Mouse (Mus musculus) neural tube, embryonic 11.5 days (tissue): ENCODE results near the gene Iqcf1. TPM values are rescaled to one million over a fixed set of nuclear protein-coding genes. Genes with fewer than 3 reads are reported as not detected.

ENCODE experiments used
- ATAC-seq: fragments of 200-750 bp; cut with Nextera tagmentation; 2 replicates; pipeline ENCODE4 v1.8.0; 2017; ENCODE audit warnings: moderate number of reproducible peaks, mild to moderate bottlenecking, moderate TSS enrichment, moderate library complexity; ENCODE audit not compliant: insufficient read depth, low FRiP score, low TSS enrichment
- DNase-seq: peaks from one replicate; pipeline ENCODE4 v3.0.0-alpha.2; 2015; ENCODE audit warnings: low spot score
- H3K27ac ChIP-seq: fragments of 300-500 bp; sonication (generic); 2 replicates; pipeline ENCODE4 v1.5.1; 2014; ENCODE audit warnings: low read depth, mild to moderate bottlenecking, low read length
- H3K27me3 ChIP-seq: fragments of 300-500 bp; sonication (generic); 2 replicates; pipeline ENCODE4 v1.6.1; 2014; ENCODE audit warnings: mild to moderate bottlenecking, low read length, mixed read lengths; ENCODE audit not compliant: control insufficient read depth, insufficient read depth
- H3K36me3 ChIP-seq: fragments of 300-500 bp; sonication (generic); 2 replicates; pipeline ENCODE4 v1.6.1; 2014; ENCODE audit warnings: mild to moderate bottlenecking, low read length, moderate library complexity, mixed read lengths; ENCODE audit not compliant: control insufficient read depth, insufficient read depth
- H3K4me1 ChIP-seq: fragments of 300-500 bp; sonication (generic); 2 replicates; pipeline ENCODE4 v1.6.1; 2014; ENCODE audit warnings: low read length, mixed read lengths; ENCODE audit not compliant: control insufficient read depth, insufficient read depth
- H3K4me2 ChIP-seq: fragments of 300-500 bp; sonication (generic); 2 replicates; pipeline ENCODE4 v1.6.1; 2014; ENCODE audit warnings: low read depth, mild to moderate bottlenecking, moderate library complexity
- H3K4me3 ChIP-seq: fragments of 300-500 bp; sonication (generic); 2 replicates; pipeline ENCODE4 v1.5.1; 2014; ENCODE audit warnings: low read depth, low read length
- H3K9ac ChIP-seq: fragments of 300-500 bp; sonication (generic); 2 replicates; pipeline ENCODE4 v1.6.1; 2014; ENCODE audit warnings: mild to moderate bottlenecking, low read length
- H3K9me3 ChIP-seq: fragments of 300-500 bp; sonication (generic); 2 replicates; pipeline ENCODE4 v1.6.1; 2016; ENCODE audit warnings: low read length; ENCODE audit not compliant: control insufficient read depth
- WGBS: fragments of 180-500 bp; shearing (Covaris S2); extraction: QIAGEN DNeasy Blood & Tissue Kit; methylation state at CpG from one replicate; pipeline ENCODE4 v1.1.7; 2014; 5-methylcytosine and 5-hydroxymethylcytosine counted together
- polyA plus RNA-seq: library from polyadenylated mRNA; unstranded; fragments of >200 nt; fragmentation: Nextera tagmentation; extraction: Ambion mirVana; gene quantifications from 2 replicates; pipeline ENCODE4 v1.2.1, GENCODE M21; 2014

Iqcf1 gene
- polyA plus RNA-seq, 1 experiment from 2014 or later = not detected

- H3K9me3 ChIP-seq = no peaks in the 10 kb centered on the region
- DNase-seq (no peak), ATAC-seq (peak; percentile 42; the same call in 1 of the 2 replicates)
- no peaks in the 10 kb centered on the region for H3K27me3 ChIP-seq
- H3K9ac ChIP-seq = peak overlapping the region; percentile 12; the same call in 1 of the 2 replicates
- H3K27ac ChIP-seq = no peak overlapping the region
- WGBS = 41% methylated on average over 16 of the region's 16 CpGs
- H3K4me2 ChIP-seq = peak overlapping the region; percentile 3; the same call in 1 of the 2 replicates
- peaks cover 17% of the 10 kb centered on the region for H3K4me1 ChIP-seq
- H3K4me3 ChIP-seq = no peak overlapping the region
- no peaks in the 10 kb centered on the region for H3K36me3 ChIP-seq
Observed at GRCm38 (mm10) chr9:106476002-106476923, 23.5 kb upstream of the Iqcf1 start.

DNA sequence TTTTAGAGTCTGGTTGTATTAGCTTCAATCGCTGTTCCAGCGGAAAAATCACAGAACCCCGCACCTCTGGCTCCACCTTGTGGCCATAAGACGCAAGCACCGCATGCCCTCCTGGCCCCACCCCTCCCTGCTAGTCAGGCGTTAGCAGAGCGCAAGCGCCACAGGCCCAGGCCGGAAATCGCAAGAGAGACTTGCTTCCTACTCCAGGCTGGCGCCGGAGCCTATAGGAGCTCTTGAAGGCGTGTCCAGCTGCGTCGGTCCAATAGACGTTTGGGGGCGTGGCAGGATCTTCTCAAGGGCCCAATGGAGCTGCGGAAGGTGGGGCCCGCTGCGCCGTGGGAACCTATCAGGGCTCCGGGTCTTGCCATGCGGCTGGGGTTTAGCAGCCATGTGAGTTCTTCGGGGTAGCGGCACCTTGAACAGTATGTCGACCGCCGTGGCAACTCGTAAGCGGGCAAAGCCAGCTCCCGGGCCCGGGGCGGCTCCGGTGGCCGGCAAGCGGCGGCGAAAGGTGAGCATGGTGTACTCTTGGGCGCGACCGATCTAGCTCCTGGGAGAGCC, 22.8 kb upstream of the Iqcf1 start, which contains the start of gene Parp3:
Gene Parp3, minus strand, starts transcription at position 26 of the 561 bp plus-strand sequence.
- H3K27me3 ChIP-seq = no peaks in the 10 kb centered on the region
- H3K36me3 ChIP-seq = no peaks in the 10 kb centered on the region
- H3K9me3 ChIP-seq = no peaks in the 10 kb centered on the region
- H3K4me2 ChIP-seq = peak within 1 kb of the TSS; percentile 92
- peak within 1 kb of the TSS; percentile 75 for H3K9ac ChIP-seq
- WGBS = under 1% methylated on average over 41 of the region's 41 CpGs
- H3K4me1 ChIP-seq = peaks cover 13% of the 10 kb centered on the region
- ATAC-seq = peak; percentile 96
- H3K4me3 ChIP-seq = peak within 1 kb of the TSS; percentile 73
- DNase-seq = peak; percentile 99
- no peak within 1 kb of the TSS for H3K27ac ChIP-seq

GRCm38 (mm10) chr9:106477649-106478048, 22.1 kb upstream of the Iqcf1 start:
- peak overlapping the region; percentile 73 for H3K4me3 ChIP-seq
- DNase-seq (no peak), ATAC-seq (no peak)
- H3K27ac ChIP-seq = no peak overlapping the region
- no peaks in the 10 kb centered on the region for H3K36me3 ChIP-seq
- peak overlapping the region; percentile 92 for H3K4me2 ChIP-seq
- peaks cover 12% of the 10 kb centered on the region for H3K4me1 ChIP-seq
- no peaks in the 10 kb centered on the region for H3K9me3 ChIP-seq
- 4% methylated on average over 16 of the region's 16 CpGs for WGBS
- no peaks in the 10 kb centered on the region for H3K27me3 ChIP-seq
- peak overlapping the region; percentile 75 for H3K9ac ChIP-seq

GRCm38 (mm10) chr9:106478101-106478500, 21.7 kb upstream of the Iqcf1 start:
- no peak overlapping the region for H3K27ac ChIP-seq
- peaks cover 12% of the 10 kb centered on the region for H3K4me1 ChIP-seq
- no peaks in the 10 kb centered on the region for H3K36me3 ChIP-seq
- H3K9ac ChIP-seq = peak overlapping the region; percentile 75
- no peaks in the 10 kb centered on the region for H3K27me3 ChIP-seq
- H3K4me2 ChIP-seq = peak overlapping the region; percentile 92
- WGBS = 84% methylated on average over 9 of the region's 9 CpGs
- peak overlapping the region; percentile 73 for H3K4me3 ChIP-seq
- H3K9me3 ChIP-seq = no peaks in the 10 kb centered on the region
- no peak for DNase-seq
- ATAC-seq = no peak

- H3K4me3 ChIP-seq = no peak overlapping the region
- ATAC-seq = no peak
- no peak overlapping the region for H3K27ac ChIP-seq
- peaks cover 7% of the 10 kb centered on the region; the same call in 1 of the 2 replicates for H3K36me3 ChIP-seq
- H3K9ac ChIP-seq = no peak overlapping the region
- no peak for DNase-seq
- no peaks in the 10 kb centered on the region for H3K27me3 ChIP-seq
- H3K4me2 ChIP-seq = no peak overlapping the region
- no peaks in the 10 kb centered on the region for H3K9me3 ChIP-seq
- WGBS = 94% methylated on average over 7 of the region's 7 CpGs
- H3K4me1 ChIP-seq = peaks cover 7% of the 10 kb centered on the region
Observed at GRCm38 (mm10) chr9:106480541-106480940, 19.2 kb upstream of the Iqcf1 start.

- H3K9ac ChIP-seq = no peak overlapping the region
- ATAC-seq (no peak), DNase-seq (no peak)
- no peaks in the 10 kb centered on the region for H3K27me3 ChIP-seq
- H3K4me2 ChIP-seq = no peak overlapping the region
- H3K4me1 ChIP-seq = peaks cover 7% of the 10 kb centered on the region
- no peak overlapping the region for H3K4me3 ChIP-seq
- peaks cover 7% of the 10 kb centered on the region; the same call in 1 of the 2 replicates for H3K36me3 ChIP-seq
- 97% methylated on average over 15 of the region's 15 CpGs for WGBS
- no peaks in the 10 kb centered on the region for H3K9me3 ChIP-seq
- no peak overlapping the region for H3K27ac ChIP-seq
Observed at GRCm38 (mm10) chr9:106481075-106481474, 18.7 kb upstream of the Iqcf1 start.

DNA sequence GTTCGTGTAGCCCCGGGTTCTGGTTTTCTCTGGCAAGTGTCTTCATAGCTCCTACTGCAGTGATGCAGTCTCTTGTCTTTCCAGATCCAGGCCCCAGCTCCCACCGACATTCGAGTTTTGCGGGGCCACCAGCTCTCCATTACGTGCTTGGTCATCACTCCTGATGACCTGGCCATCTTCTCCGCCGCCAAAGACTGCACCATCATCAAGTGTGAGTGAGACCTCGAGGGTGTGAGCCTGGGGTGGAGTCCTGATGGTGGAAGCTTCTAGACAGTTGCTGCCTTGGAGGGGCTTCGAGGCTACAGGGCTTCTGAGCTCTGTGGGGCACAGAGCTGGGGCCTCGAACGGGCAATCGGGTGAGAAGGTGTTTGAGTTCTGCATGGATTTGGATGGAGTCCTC, 18.1 kb upstream of the Iqcf1 start:
- no peak for DNase-seq
- Histone ChIP-seq H3K27me3 (no peaks in the 10 kb centered on the region), H3K9ac (no peak overlapping the region), H3K4me1 (peaks cover 7% of the 10 kb centered on the region), H3K4me3 (no peak overlapping the region), H3K27ac (no peak overlapping the region), H3K9me3 (no peaks in the 10 kb centered on the region), H3K4me2 (no peak overlapping the region), H3K36me3 (peaks cover 7% of the 10 kb centered on the region; the same call in 1 of the 2 replicates)
- no peak for ATAC-seq
- 91% methylated on average over 13 of the region's 13 CpGs for WGBS

GRCm38 (mm10) chr9:106482578-106483115, 17.1 kb upstream of the Iqcf1 start:
- no peak for DNase-seq
- Histone ChIP-seq H3K9me3 (no peaks in the 10 kb centered on the region), H3K4me2 (no peak overlapping the region), H3K4me3 (no peak overlapping the region), H3K36me3 (peaks cover 7% of the 10 kb centered on the region; the same call in 1 of the 2 replicates), H3K4me1 (peaks cover 6% of the 10 kb centered on the region), H3K9ac (no peak overlapping the region), H3K27me3 (no peaks in the 10 kb centered on the region), H3K27ac (no peak overlapping the region)
- no peak for ATAC-seq
- WGBS = 84% methylated on average over 17 of the region's 17 CpGs
